ENCODE assay signal across 25 mouse cellular contexts in the genomic region with DNA sequence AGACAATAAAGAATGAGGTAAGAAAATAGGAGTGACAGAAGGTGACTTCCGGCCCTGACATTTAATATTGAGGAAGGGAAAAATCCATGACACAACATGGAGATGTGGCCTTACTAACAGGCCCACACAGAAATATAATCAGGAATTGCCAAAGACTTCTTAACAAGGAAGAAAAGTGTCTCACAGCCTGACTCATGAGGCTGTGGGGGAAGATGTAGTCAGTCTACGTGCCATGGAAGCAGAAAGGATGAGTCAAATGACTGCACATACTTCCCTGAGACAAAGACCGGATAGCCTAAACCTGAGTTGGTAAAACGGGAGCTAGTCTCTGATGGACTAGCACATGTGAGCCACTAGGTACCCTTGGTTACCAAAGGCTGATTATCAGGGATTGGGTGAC.
DNase-seq lines count a peak whose midpoint lies in the region; ATAC-seq and TF ChIP-seq lines count a peak whose summit lies in the region.
"Had no signal": no experiment of that assay in that cellular context is flagged by ENCODE, and none has a peak within 500 bp of the region (broad histone marks: within the 10 kb centered on the region; RNA-seq: fewer than 3 reads in every experiment).

No protein-coding gene starts in this region.

- peak; percentile 21 for DNase-seq in heart, adult 11 months
- DNase-seq in heart, postnatal 36 days: no peak
- DNase-seq in Muller cell, postnatal 12 days (ENCODE audit: inconsistent ontology term): peak; percentile 45
- DNase-seq in lung, adult 18-20 months: no peak
- DNase-seq: adrenal gland, adult 8-10 months; B cell, adult 2 months; cerebellum, adult 18-20 months; cerebellum, adult 9-11 months; cerebellum, postnatal 36 days; gastrocnemius, postnatal 10 days; heart, adult 2 months; heart, postnatal 14 days; kidney, adult 18-20 months had no signal

- H3K4me1 ChIP-seq in embryonic fibroblast, embryonic 13.5 days (ENCODE audit: control insufficient read depth, insufficient read depth, low read length): 0 out of 2 replicates have a peak, but pooled peaks cover 3% of the 10 kb centered on the region
- H3K4me1 ChIP-seq in forebrain, embryonic 12.5 days: no peaks in the 10 kb centered on the region
- H3K4me1 ChIP-seq: embryonic facial prominence, embryonic 10.5 days; intestine, embryonic 15.5 days had no signal

- no peak overlapping the region for H3K4me3 ChIP-seq in embryonic fibroblast, embryonic 13.5 days (ENCODE audit: insufficient read depth, low read length)
- H3K4me3 ChIP-seq in forebrain, embryonic 12.5 days (replicated peaks): no peak overlapping the region
- H3K4me3 ChIP-seq: embryonic facial prominence, embryonic 10.5 days; erythroblast, embryonic 14.5 days; forebrain, embryonic 13.5 days; heart, adult 2 months; heart, embryonic 15.5 days; hindbrain, embryonic 10.5 days; intestine, embryonic 15.5 days had no signal

- H3K4me2 ChIP-seq in forebrain, embryonic 12.5 days: no peak overlapping the region
- H3K4me2 ChIP-seq: forebrain, embryonic 13.5 days; heart, embryonic 11.5 days; heart, embryonic 15.5 days; hindbrain, embryonic 14.5 days; intestine, embryonic 15.5 days had no signal

- 88% methylated on average over 4 of the region's 4 CpGs for WGBS in forebrain, embryonic 12.5 days

- TF ChIP-seq POLR2A in embryonic fibroblast, embryonic 13.5 days (IDR thresholded peaks at IDR 0.05; ENCODE audit: low read depth, low read length): no peak

- intact Hi-C loops in heart, postnatal 36 days (cut with DNase I): no loop called here

- no peaks in the 10 kb centered on the region for H3K36me3 ChIP-seq in forebrain, embryonic 12.5 days (replicated peaks)
- H3K36me3 ChIP-seq: embryonic facial prominence, embryonic 10.5 days; G1E; heart, embryonic 15.5 days; hindbrain, embryonic 10.5 days; intestine, embryonic 15.5 days had no signal

- no peak for ATAC-seq in forebrain, embryonic 12.5 days (ENCODE audit: low FRiP score)
- ATAC-seq: CD4-positive, CD25-positive, alpha-beta regulatory T cell, adult 4 months; forebrain, embryonic 13.5 days; intestine, embryonic 15.5 days had no signal

- no peaks in the 10 kb centered on the region for H3K9me3 ChIP-seq in forebrain, embryonic 12.5 days
- H3K9me3 ChIP-seq: embryonic facial prominence, embryonic 10.5 days; forebrain, embryonic 13.5 days; G1E; heart, embryonic 15.5 days; hindbrain, embryonic 10.5 days; intestine, embryonic 15.5 days had no signal

- H3K27me3 ChIP-seq in forebrain, embryonic 12.5 days: 0 out of 2 replicates have a peak, but pooled peaks cover 6% of the 10 kb centered on the region
- H3K27me3 ChIP-seq: forebrain, embryonic 13.5 days; heart, embryonic 15.5 days; intestine, embryonic 15.5 days had no signal

- no peak overlapping the region for H3K9ac ChIP-seq in forebrain, embryonic 12.5 days
- H3K9ac ChIP-seq: forebrain, embryonic 13.5 days; heart, embryonic 15.5 days; hindbrain, embryonic 14.5 days; intestine, embryonic 15.5 days had no signal

- H3K27ac ChIP-seq in embryonic fibroblast, embryonic 13.5 days (ENCODE audit: insufficient read depth, low read length): peak overlapping the region; percentile 98
- no peak overlapping the region for H3K27ac ChIP-seq in forebrain, embryonic 12.5 days
- H3K27ac ChIP-seq: embryonic facial prominence, embryonic 10.5 days; forebrain, embryonic 13.5 days; heart, adult 2 months; heart, embryonic 15.5 days; hindbrain, embryonic 10.5 days; hindbrain, embryonic 14.5 days; intestine, embryonic 15.5 days had no signal

- TF ChIP-seq CTCF in embryonic fibroblast, embryonic 13.5 days (IDR thresholded peaks at IDR 0.05; ENCODE audit: borderline replicate concordance, insufficient read depth, low read length): no peak

Comparison
In these comparisons a context has a peak if more than half of its experiments do, and no peak if none do; other contexts are left out.
1. DNase-seq: peak in heart, adult 11 months (single experiment) and Muller cell, postnatal 12 days (single experiment); none in heart, postnatal 36 days (0 of 2) and lung, adult 18-20 months (0 of 2).